Mouse (Mus musculus) left cerebral cortex, postnatal 25 days (tissue): ENCODE data around the gene Nrn1l. TPM values are rescaled to one million over a fixed set of nuclear protein-coding genes. Genes with fewer than 3 reads are reported as not detected.
A peak's percentile ranks its signal among the peaks of the same experiment; 100 is the strongest.

Experiments
- DNase-seq, 2 experiments: peaks; one replicate each; pipeline ENCODE4 v3.0.0; 2022; ENCODE audit warnings: low spot score in 2 of 2, mixed read lengths in 1 of 2
- intact Hi-C: fragments of 180-260 bp; cut with DNase I; formaldehyde crosslinking; loops from one replicate; pipeline ENCODE4 v1.15.1; 2025
- total RNA-seq, 2 experiments: library from RNA; stranded (reverse); gene quantifications; 2 replicates each; pipeline ENCODE4 v1.2.3; 2021

Nrn1l gene
- total RNA-seq, 2 experiments from 2014 or later, result 3.1 to 3.2 TPM

DNA sequence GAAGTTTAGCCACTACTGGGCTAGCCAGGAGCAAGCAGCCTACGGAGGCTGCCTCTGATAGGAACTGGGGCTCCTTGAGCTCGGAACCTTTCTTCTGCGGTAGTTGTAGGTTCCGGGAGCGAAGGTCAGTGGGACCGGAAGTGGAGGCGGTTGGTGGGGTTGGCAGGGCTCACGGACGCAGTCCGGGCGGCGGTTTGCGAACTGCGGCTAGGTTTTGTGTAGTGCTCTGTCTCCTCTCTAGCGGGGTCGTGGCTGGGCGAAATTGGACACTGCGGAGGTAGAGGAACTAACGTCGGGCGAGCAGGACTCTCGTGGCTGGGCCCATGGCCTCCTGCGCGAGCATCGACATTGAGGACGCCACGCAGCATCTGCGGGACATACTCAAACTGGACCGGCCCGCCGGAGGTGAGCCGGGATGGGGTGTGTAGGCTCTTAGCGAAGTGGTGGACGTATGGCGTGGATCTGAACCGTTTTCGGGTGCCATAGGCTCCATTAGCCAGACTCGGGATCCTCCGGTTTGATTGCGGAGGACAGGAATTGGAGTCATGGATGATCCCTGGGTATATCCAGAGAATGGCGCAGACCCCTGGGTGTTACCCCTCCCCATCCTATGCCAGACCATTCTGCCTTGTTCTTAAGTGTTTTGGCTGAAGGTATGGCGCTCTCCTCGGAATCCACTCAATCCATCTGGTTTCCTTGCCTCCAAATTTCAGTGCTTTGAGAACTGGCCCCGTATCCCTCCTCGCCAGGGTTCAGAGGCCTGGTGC is 12.4 kb upstream of the Nrn1l start, which contains the start of gene Edc4:
TSS of gene Edc4 (plus strand) at position 128 of the 767 bp plus-strand sequence.
- peak; percentile 75 to 80 for DNase-seq
- intact Hi-C loops, result no loop called here

DNA sequence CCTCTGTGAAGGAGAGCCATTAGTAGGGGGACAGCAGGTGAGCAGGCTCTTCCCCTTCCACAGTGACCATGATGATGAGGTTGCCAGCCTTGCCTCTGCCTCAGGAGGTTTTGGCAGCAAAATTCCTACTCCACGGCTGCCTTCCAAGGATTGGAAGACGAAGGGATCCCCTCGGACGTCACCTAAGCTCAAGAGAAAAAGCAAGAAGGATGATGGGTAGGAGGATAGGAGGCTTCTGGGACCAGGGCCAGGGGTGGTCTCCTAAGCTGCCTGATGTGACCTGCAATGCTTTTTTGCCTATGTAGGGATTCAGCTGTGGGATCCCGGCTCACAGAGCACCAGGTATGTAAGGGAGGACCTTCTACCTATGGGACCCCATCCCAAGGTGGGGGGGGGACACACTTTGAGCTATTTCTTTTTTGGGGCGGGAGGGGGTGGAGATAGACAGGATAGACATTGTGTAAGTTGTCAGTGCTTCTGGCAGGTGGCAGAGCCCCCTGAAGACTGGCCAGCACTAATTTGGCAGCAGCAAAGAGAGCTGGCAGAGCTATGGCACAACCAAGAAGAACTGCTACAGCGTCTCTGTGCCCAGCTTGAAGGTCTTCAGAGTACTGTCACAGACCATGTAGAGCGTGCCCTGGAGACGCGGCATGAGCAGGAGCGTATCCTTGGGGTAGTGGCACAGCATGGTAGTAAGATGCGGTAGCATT is 3.5 kb upstream of the Nrn1l start:
- intact Hi-C loops, result no loop called here
- DNase-seq, result no peak

DNA sequence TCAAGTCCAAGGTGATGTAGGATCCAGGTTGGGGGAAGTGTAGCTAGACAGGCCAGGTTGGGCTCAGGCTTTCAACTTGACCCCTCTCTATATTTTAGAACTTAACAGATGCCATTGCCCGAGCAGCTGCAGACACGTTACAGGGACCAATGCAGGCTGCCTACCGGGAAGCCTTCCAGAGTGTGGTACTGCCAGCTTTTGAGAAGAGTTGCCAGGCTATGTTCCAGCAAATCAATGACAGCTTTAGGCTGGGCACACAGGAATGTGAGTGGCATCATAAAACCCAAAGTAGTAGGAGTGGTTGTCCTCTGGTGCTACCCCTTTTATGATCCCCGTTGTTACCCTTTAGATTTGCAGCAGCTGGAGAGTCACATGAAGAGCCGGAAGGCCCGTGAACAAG is 2.5 kb upstream of the Nrn1l start:
- peak in 1 of 2 experiments; percentile 78 for DNase-seq
- intact Hi-C loops, result loop anchor here (1.0 kb wide), 1 partner anchor 40 kb away; no protein-coding TSS in a partner anchor

DNA sequence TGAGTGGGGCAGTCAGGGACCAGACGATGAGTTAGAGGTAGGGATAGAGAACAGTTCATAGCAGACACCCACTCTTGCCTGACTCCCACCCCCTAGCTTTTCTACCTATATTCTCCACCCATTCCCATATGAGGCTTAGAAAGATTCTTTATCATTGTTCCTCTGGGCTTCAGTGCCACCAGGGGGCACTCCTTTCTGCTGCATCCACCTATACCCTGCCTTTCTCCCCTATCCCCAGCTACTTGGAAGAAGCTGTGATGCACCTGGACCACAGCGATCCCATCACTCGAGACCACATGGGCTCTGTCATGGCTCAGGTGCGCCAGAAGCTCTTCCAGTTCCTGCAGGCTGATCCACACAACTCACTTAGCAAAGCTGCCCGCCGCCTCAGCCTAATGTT is 935 bp upstream of the Nrn1l start:
- intact Hi-C loops, result no loop called here
- peak in 1 of 2 experiments; percentile 63 for DNase-seq

DNA sequence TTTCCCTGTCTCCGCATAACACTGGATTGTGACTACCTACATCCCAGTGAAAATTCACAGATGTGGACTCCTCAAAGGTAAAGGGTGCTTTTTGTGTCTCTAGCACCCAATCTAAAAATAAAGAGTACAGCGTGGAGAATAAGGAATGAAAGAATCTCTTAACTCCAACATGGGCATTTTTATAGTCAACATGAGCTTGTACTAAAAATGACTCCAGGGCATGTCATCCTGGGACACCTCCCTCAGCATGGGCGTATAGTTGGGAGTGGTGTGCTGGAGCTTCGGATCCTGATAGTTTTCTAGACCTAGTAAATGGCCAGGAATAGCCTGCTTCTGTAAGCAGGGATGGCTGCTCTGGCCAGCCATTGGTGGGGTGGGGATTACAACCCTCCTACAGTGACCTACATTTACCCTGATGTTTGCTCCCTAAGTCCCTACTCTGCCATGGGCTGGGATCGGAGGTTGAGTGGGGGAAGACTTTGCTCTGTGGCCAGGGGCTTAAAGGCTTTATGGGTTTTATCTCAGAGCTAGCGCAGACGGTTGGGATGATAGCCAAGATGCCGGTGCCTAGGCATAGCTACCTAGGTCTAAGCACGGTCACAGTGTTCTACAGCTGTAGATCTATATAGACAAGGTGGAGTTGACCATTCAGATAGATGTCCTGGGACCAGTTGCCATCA is 4.6 kb downstream of the Nrn1l start:
- intact Hi-C loops, result no loop called here
- DNase-seq, result peak in 1 of 2 experiments; percentile 67

DNA sequence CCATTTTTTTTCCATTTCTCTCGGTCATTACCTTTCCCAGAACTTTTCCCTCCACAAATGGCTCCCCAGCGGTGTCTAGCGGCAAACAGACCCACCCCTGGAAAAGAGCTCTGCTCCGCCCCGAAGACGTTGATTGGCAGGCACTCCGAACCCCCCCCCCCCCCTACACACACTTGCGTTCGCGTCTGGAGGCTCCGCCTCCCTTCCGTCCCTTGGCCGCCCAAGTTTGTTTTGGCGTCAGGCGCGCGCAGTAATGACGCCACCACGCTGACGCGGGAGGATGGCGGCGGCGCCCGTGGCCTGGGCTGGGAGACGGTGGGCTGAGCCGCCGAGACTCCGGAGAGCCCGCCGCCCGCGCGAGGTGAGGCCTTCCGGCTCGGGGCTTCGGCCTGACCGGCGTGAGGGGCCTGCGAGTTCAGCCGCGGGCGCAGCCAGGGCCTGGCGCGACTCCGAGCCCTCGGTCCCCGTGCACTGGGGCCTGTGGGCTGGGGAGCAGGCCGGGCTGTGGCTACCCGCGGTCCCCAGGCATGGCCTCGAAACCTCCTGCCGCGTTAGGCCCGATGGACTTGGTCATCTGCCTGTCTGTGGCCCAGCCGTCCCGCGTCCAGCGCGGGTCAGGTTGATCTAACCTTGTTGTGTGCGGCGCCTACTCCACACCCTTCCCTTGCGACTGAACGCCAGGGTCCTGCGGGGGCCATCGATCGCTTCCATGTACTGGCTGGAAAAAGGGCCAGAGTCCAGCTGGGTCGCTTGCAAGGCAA is 7.0 kb downstream of the Nrn1l start, which contains the start of gene Pskh1:
TSS of gene Pskh1 (plus strand) at position 262 of the 761 bp plus-strand sequence.
- DNase-seq, result peak; percentile 93 to 94
- intact Hi-C loops, result loop anchor here (1.0 kb wide), 1 partner anchor 111 kb away; the partner anchor contains the start of gene Ddx28

DNA sequence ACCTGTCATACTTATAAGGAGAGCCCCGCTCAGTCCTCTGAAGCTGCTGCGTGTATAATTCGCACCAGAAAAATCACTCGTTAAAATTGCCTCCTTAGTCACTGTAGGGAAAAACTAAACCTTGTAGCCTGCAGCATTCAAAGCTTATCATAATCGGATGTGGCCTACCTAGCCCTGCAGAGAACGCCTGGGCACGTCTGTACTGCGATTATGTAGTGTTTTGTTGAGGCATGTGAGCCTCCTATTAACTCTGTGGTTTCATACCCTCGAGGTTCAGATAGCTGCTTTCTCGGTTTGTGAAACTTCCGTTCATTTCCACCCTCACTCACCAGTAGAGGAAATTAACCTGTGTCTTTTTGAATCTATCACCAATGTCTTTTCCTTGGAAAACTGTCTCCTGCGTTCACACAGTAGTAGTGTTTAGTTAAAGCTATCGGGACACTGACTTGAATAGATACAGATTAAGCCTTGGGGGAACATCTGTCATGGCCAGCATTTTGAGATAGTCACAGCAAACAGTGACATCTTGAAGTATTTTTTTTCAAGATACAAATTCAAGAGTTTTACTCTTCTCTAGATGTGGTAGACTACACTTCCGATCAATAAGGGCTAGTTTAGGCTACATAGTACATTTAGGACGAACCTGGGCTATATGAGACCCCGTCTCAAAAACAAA is 7.7 kb downstream of the Nrn1l start:
- intact Hi-C loops, result loop anchor here (1.0 kb wide), 1 partner anchor 110 kb away; the partner anchor contains the start of gene Ddx28
- DNase-seq, result no peak

DNA sequence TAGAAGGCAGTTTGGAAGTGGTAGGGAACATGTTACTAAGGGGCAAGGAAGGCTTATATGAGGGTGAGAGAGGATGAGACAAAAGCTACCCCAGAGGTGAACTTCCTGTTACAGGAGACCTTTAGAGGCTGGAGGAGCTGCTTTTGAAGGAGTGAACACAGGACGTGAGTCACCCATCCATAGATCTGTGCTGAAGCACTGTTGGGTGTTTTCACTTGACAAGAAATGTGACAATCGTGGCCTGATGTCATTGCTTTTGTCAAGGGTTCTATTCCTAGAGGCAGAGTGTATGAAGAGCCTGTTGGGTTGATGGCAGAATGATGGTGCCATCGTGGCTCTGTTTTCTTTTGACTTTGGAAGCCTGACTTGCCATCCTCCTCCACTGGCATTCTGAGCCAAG is 26.0 kb downstream of the Nrn1l start:
- intact Hi-C loops, result no loop called here
- peak in 1 of 2 experiments; percentile 67 for DNase-seq

DNA sequence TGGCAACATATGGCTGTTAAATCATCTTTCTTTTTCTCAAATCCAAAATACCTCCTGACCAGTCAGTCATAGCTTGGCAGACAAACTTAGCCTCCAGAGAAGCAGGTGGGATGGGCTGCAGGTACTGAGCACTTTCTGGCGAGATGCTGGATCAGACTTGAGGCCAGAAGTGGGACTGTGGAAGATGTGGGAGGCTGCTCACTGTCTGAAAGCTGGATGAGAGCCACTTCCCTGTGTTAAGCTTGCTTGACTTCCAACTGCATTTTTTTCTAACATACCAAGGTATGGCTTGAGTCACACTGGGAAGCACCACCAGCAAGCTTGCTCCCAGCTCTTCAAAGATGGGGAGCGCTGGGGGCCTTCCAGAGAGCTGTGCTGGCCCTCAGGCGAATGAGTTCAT is 31.8 kb downstream of the Nrn1l start:
- peak in 1 of 2 experiments; percentile 85 for DNase-seq

DNA sequence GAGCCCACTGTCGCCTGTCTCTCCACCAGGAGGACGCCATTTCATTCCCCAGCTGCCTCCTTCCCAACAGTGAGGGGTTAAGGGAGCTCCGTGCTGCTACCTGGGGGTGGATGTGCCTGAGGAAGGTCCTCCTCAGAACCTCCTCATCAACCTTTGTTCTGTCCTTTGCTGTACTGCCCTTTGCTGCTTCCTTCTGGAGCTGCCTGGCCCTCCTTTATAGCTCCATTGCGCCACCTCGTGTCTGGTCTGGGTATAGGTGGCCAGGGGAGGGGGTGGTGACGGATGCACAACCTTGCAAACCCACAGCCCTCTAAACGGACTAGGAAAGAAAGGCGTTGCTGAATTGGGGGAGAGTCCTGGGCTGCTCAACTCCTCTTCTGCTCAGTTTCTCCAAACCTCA is 37.2 kb downstream of the Nrn1l start:
- DNase-seq, result peak; percentile 76 to 82
- intact Hi-C loops, result loop anchor here (1.0 to 5.0 kb wide), 4 partner anchors 39 to 215 kb away; partner anchors contain the start of gene Cenpt

More for the DNA sequence above, 31.8 kb downstream of the Nrn1l start:
- intact Hi-C loops, result no loop called here

DNA sequence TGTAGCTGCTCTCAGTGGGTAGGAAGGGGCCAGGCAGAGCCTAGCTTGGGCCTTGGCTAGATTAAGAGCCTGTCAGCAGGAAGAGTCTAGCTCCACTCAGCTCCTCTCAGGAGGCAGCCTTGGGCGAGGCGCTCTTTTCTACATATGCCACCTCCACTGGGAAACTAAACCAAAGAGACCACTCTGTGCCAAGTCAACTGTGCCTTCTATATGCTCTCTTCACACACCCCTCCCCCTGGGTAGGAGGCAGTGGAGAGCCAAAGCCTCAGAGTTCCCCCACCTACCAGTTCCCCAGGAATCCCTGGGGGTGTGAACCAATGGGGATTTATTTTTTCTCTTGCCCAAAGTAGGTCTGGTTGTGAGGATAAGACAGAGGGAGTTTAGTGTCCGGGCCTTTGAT is 37.9 kb downstream of the Nrn1l start:
- DNase-seq, result peak in 1 of 2 experiments; percentile 92
- intact Hi-C loops, result loop anchor here (1.0 to 5.0 kb wide), 3 partner anchors 40 to 94 kb away; partner anchors contain the start of gene Cenpt

DNA sequence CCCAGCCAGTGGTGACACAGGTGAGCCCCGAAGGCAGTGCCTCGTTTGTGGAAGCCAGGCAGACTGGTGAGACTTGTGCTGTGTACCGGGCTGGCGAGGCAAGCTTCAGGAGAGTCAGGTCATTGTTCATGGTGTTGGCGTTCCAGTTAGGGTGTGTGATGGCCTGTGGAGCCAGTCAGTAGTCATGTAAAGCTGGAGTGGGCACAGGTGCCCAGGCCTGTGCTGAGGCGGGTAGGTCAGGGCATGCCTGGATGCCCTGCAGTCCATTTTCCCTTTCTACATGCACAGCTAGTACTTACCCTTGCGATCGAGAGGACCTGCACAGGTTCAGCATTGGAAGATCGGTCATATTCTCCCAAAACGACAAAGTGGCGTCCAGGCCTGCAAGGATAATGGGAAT is 39.2 kb downstream of the Nrn1l start:
- intact Hi-C loops, result loop anchor here (5.0 kb wide), 2 partner anchors 80 to 95 kb away; partner anchors contain the start of gene Cenpt
- DNase-seq, result no peak

DNA sequence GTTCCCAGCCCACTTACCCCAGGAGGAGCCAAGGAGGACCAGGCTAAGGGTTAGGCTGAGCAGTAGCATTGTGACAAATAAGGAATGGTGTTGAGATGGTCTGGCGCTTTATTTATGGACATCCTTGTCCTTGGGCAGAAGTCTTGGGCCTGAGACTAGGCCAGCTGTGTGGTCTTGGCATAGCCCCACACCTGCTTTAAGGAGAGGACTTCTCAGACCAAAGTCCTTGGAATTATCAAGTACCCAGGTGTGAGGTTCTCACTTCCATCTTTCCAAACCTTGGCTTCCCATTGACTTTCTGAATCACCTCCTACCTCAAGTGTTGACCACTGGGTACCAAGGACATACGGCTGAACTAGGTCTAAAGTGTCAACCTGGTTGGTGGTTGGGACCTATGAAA is 40.4 kb downstream of the Nrn1l start, which contains the start of gene Ctrl:
TSS of gene Ctrl (minus strand) at position 101 of the 400 bp plus-strand sequence.
- DNase-seq, result no peak
- intact Hi-C loops, result loop anchor here (5.0 kb wide), 2 partner anchors 81 to 96 kb away; partner anchors contain the start of gene Cenpt

DNA sequence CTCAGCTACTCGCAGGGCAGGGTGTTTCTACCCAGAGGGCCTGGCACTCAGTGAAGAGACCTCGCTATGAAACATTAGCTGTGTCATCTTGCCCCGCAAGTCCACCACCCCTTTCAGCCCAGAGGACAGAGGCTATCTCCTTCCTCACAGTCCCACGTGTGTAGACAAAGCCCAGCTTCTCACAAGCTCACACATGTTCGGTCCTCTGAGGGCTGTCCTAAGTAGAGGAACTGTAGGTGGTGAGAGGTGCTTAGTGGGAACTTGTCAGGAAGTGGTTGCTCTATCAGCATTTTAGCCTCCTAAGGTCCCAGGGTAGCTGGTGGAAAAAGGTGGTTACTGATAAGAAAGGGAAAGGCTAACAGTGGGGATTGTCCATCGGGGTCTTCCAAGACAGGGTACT is 41.7 kb downstream of the Nrn1l start:
- no peak for DNase-seq
- intact Hi-C loops, result no loop called here

DNA sequence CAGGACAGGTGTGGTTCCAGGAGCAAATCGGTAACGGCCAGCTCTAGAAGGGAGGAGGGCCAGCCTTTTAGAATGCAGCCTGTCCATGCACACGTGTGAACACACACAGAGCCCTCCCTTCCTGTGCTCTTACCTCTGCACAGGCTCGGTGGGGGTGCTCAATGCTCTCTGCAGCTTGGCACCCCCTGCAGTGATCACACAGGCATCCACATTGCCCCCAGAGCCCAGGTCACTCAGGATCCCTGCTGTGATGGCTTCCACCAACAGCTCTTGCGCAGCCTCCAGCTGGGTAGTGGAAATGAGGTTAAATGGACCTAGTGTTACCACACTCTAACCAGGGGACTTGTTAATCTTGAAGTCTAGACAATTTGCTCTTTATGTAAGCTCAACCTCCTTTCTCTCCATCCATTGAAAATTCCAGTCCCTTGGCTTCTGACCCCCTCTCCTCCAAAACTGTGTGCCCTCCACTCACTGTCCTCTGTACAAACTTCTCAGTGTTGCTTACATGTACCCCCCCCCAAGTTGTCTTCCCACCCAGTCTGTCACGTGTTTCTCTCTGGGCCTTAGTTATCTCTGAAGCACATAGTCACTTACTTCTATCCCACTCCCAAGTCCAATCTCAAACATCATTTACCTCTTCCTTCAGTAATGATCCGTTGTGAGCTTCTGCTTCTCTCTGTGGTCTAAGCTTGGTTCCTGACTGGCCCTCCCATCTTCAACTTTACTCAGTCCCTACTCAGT is 42.7 kb downstream of the Nrn1l start:
- intact Hi-C loops, result no loop called here

DNA sequence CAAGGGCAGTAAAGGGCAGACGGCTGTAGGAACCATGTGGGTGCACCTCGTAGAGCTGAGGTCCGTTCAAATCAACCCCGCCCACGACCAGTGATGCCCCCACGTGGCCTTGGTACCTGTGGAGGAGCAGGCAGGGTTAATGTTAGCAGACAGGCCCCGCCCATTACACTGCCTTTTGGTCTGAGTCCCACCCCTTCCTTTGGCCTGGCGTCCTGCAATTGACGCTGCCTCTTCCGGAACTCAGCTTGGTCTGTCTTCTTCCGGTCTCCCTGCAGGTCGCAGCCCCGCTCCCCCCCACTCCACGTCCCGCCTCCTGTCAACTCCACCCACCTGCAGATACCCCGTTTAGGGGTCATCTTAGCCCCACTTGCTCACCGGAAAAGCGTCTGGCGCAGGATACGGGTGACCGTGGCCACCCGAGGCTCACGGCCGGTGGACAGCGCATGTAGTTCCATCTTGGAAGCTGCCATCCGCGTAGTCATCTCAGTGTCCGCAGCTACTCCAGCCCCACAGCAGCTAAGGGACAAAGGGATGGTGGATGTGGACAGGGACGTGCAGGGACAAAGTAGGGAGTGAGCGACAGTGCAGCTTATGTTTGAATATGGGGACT is 43.6 kb downstream of the Nrn1l start:
- DNase-seq, result peak; percentile 84 to 94
- intact Hi-C loops, result no loop called here

More for the DNA sequence above, 42.7 kb downstream of the Nrn1l start:
- no peak for DNase-seq
